Mouse (Mus musculus): ENCODE data around the gene Sp100.

Gene Sp100

DNA sequence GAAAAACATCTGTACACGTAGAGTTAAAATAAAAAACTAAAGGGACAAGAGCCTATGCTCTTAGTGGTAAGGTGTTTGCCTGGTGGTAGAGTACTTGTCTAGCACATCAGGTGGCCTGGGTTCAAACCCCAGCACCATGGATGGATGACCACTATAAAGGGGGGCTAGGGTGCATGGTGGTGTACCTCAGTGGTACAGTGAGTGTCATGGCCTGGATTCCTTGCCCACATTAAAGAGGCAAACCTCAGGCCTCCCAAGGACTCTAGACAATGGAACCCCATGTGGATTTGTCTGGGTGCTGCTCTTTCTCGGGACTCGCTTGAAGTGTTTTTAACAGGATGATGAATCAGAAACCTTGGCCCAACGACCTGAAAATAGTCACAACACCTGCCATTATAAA, 52.7 kb downstream of the Sp100 start:
- no peak for DNase-seq

DNA sequence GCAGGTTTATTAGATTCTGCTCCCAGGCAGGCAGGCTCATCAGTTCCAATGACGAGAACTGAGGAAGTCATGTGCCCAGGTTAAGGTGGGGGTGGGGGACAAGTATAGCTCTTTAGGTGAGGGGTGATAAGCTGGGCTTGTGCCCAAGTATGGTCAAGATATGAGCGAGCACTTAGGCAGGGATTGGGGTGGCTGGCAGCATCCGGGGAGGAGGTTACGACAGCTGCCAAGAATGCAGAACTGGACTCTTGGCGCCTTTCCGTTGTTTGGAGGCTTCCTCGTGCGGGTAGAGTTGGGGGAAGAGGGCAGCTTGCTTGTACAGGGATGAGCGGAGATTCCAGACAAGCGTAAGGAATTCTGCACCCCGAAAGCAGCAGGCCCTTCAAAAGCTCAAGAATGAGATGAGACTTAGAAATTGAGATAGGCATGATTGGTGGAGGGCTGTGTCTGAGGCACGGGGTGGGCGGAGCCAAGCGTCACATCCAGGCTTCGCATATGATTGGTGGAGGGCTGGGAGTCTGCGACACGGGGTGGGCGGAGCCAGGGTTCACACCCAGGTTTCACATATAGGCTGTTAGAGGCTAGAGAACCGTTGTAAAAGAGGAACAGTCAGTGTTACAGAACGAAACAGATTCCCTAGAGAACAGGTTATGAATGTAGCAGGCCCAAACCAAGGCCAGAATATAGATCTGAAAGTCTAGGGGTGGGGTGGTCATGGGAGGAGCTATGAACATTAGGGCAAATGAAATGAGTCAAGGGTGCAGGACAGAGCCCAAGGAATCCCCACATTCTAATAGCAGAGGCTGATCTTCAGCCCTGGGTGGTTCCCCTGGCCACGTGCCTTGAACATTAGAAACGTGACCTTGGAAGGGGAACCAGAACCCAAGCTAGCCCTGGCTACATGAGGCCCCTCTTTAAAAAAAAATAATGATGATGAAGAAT, 53.7 kb downstream of the Sp100 start:
- DNase-seq = peak; percentile 92

GRCm38 (mm10) chr1:85705552-85705951, 55.8 kb downstream of the Sp100 start:
- no peak for DNase-seq

- no peak for DNase-seq
Observed at GRCm38 (mm10) chr1:85706754-85707153, 57.0 kb downstream of the Sp100 start.

DNA sequence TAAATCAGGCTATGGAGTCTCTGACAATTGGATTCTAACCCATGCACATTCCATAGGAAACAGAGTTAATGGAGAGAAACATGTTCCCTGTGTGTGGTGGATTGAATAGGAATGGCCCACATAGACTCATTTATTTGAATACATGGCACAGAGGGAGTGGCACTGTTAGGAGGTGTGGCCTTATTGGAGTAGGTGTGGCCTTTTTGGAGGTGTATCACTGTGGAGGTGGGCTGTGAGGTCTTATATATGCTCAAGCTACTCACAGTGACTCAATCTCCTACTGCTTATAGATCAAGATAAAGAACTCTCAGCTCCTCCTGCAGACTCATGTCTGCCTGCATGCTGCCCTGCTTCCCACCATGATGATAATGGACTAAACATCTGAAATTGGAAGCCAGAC, 64.7 kb downstream of the Sp100 start:
- DNase-seq = no peak

GRCm38 (mm10) chr1:85716447-85717027, 66.7 kb downstream of the Sp100 start:
- no peak for DNase-seq

- DNase-seq = no peak
Observed at GRCm38 (mm10) chr1:85719049-85719448, 69.3 kb downstream of the Sp100 start.

GRCm38 (mm10) chr1:85720220-85720893, 70.6 kb downstream of the Sp100 start:
- no peak for DNase-seq

GRCm38 (mm10) chr1:85730471-85730870, 80.7 kb downstream of the Sp100 start:
- no peak for DNase-seq

DNA sequence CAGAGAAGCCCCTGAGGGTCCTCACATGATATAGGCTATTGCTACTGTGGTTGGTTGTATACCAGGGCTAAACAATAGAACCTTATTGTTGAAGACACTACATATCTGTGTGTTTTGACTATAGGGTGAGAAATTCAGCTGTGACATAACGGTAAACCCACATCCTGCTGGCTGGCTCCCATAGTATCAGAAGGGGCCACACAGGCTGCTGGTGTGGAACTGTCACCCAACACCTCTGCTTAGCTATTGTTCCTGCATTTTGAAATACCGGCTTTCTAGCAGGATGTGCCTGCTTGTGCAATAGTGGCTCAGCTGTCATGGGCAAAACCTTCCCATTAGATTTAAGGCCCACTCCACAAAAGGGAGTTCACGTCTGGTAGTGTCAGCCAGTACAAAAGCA, 82.8 kb downstream of the Sp100 start:
- no peak for DNase-seq

DNA sequence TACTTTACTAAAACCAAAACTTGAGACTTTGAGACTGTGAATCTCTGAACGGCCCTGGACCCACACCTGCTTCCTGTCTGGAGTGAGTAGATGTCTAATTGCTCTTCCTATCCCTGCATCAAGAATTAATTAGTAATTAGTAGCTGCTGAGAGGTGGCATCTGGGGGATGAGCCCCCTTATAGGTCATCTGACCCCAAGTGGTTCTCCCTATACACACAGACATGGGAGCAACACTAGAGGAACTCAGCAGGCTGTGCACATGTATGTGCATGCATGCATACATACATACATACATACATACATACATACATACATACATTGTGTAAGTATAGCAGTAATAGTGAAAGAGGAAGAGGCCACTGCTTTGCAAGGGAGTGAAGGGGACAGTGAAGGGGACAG, 84.7 kb downstream of the Sp100 start:
- DNase-seq = no peak

DNA sequence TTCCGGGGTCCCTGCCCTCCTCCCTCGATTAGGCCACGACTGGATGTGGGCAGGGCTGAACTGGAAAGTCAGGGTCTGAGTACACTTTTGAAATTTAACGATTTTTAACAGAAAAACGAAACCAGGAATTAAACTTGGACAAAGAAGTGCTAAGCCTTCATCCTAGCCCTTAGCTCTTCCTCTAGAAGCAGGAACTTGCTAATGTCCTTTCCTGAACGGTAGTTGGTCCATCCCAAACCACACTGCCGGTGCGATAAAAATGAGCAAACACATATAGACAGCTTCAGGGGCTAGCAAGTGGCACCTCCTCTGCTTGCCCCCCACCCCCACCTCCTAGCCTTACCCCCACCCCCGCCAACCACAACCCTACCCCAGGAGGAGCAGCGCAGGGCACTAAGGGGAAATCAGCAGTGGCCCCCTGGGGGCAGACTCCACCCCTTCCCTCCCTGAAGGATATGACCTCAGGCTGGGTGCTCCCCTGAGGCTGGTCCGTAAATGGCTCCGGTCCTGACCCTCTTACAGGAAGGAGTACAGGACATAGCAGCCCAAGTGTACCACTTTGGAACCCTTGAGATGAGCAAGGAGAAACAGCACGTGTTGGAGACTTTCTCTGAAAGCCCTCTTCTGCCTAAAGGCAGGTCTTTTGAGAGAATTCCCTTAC, 85.8 kb downstream of the Sp100 start:
- peak; percentile 63 to 69 for DNase-seq

DNA sequence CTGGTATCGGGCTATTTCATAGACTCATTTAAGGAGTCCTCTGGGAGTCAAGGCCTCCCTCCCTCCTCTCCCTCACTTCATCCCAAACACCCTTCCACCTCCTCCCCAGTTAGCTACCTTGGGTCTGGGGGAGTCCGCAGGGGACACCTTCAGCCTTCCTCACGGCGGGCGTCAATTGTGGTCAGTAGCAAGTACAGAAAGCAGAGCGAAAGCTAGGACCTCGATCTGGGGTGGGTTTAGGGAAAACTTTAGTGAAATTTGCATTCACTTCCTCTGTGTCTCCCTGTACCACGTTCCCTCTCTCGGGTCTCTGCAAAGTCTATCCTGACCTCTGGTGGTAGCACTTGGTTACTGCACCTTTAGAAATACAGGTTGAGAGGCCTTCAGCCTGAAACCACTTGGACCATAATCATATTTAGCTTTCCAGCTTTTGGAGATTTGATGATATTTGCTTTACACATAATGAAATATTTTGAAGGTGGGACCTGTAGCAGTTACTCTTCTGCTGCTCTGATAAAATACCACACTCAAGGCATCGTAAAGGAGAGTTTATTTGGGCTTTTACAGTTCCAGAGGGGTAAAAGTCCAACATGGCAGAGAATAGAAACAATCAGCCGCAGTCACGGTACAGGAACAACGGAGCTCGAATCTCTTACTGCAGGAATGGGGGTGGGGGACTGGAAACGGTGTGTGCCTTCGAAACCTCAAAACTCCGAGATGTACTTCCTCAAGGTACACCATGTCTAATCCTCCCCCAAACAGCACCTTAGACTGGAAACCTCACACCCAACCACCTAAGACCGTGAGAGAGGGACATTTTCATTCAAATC, 86.8 kb downstream of the Sp100 start:
- peak; percentile 49 to 80 for DNase-seq

DNA sequence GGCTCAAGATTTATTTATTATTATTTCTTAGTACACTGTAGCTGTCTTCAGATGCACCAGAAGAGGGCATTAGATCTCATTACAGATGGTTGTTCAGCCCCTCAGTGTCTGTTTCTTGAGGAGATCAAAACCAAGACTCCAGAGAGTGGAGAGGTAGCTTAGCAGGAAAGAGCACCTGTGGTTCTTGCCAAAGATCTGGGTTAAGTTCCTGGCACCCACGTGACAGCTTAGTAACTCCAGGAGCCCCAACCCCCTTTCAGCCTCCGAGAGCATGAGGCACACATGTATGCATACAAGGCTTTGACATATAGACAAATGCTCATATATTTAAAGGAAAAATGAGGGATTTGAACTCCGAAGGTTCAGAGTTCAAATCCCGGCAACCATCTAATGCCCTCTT, 89.2 kb downstream of the Sp100 start:
- no peak for DNase-seq

- no peak for DNase-seq
Observed at GRCm38 (mm10) chr1:85739819-85740218, 90.0 kb downstream of the Sp100 start.

- DNase-seq = peak; percentile 31 to 59
Observed at GRCm38 (mm10) chr1:85740923-85741322, 91.1 kb downstream of the Sp100 start.

DNA sequence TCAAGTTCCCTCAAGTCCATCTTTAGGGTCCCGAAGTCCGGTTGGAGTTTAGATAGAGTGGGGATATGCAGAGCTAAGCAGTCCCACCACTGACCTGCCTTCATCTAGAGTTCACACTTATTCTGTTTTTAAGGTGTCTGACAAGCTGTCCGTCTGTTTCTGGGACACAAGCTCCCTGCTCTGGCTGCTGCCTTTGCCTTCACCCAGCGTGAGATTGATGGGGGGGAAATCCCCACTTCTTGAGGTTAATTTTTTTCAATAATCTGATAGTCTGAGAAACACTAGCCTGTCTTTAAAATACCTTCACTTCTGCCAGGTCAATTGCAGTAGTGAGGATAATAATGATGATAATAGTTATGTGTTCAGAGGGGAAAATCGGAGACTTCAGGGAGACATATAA, 92.5 kb downstream of the Sp100 start:
- no peak for DNase-seq

DNA sequence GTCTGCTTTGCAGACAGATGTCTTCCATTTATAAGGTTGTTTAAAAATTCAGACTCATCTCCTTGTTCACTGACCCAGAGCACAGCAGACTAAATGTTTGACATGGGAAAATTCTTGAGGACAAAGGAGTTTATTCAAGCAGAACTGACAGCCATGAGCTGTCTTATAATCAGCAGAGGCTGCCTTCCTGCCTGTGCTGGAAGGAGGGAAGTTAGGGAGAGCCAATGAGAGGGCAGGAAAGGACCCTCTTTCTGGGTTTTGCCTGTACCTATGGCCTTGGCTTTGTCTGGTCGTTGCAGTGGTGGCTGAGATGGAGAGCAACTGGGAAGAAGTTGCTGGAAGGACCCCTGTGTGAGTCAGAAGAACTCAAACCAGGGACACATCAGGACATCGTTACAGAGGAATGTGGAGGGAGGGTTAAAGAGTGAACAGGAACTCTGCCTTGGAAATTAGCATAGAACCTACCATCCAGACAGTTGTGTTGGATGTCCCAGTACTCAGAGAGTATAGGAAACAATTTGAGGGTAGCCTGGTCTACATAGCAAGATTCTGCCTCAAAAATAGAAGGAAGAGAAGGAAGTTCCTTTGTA, 93.2 kb downstream of the Sp100 start:
- no peak for DNase-seq

- no peak for DNase-seq
Observed at GRCm38 (mm10) chr1:85744539-85744938, 94.8 kb downstream of the Sp100 start.

- no peak for DNase-seq
Observed at GRCm38 (mm10) chr1:85746511-85746910, 96.7 kb downstream of the Sp100 start.

DNA sequence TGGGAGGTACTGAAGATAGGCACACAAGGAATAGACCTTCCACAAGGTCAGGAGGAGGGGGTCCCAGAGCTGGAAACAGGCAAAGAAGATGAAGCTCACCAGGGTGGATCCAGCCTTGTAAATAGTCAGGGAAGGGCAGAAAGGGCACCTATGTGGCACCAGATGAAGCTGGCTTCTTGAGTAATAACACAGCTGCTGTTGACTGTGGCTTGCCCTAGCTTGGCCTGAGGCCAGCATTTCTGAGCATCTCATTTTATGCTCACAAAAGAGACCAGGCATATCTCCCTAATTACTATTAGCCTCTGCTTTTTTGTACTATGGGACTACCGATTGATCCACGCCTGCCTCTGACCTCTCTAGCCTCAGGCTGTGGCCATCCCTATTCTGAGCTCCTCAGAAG, 100.0 kb downstream of the Sp100 start:
- DNase-seq = no peak

GRCm38 (mm10) chr1:85750650-85751049, 100.9 kb downstream of the Sp100 start:
- no peak for DNase-seq
